Mouse (Mus musculus) small intestine, adult 2 months (tissue): Measurements from ENCODE around the gene Gm7168.

Experiments
- CTCF ChIP-seq: fragments of 200-500 bp; IDR thresholded peaks from 2 replicates; pipeline ENCODE4 v1.5.1; 2012; ENCODE audit warnings: low read depth, mild to moderate bottlenecking, control low read depth, inconsistent platforms, low read length, moderate library complexity, mixed read lengths; ENCODE audit not compliant: insufficient replicate concordance, insufficient read length; ENCODE audit errors: extremely low read depth
- POLR2A ChIP-seq: fragments of 200-500 bp; IDR thresholded peaks from 2 replicates; pipeline ENCODE4 v1.6.1; 2012; ENCODE audit warnings: low read depth, mild to moderate bottlenecking, control low read depth, inconsistent platforms, low read length, moderate library complexity

DNA sequence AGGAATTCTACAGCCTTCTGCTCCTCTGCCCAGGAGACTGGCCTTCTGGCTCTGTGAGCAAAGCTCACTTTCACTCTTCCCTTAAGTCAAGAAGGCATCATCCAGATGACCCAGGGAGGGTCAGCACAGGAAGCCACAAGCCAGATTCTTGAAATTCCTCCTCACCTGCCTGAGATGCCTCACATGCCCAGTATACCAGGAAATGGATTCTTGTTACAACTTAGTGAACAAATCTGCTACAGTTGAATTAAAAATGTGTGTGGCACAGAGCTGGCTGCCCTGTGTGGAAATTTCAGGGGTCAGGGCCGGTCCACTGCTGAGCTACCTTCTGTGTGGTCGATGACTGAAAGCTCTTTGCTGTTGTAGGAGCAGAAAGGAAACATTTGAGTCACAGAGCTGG is 27.4 kb upstream of the Gm7168 start:
- TF ChIP-seq POLR2A (no peak), CTCF (no peak)
